Mouse (Mus musculus) testis, adult 2 months (tissue): Measurements from ENCODE around the gene Cage1.

Source experiments
- CTCF ChIP-seq: fragments of 200-500 bp; IDR thresholded peaks from 2 replicates; pipeline ENCODE4 v1.5.1; 2012; ENCODE audit warnings: low read depth, mild to moderate bottlenecking, inconsistent platforms, low read length, moderate library complexity; ENCODE audit not compliant: control insufficient read depth, insufficient read depth, insufficient replicate concordance
- POLR2A ChIP-seq: fragments of 200-500 bp; IDR thresholded peaks from 2 replicates; pipeline ENCODE4 v1.6.1; 2012; ENCODE audit warnings: low read depth, mild to moderate bottlenecking, inconsistent platforms, low read length, moderate library complexity; ENCODE audit not compliant: control insufficient read depth

GRCm38 (mm10) chr13:37965126-37965914, 71.5 kb downstream of the Cage1 start:
- peak; percentile 77; the same call in 1 of the 2 replicates for TF ChIP-seq CTCF
- no peak for TF ChIP-seq POLR2A
